Mouse (Mus musculus): ENCODE measurements around the gene Krt77. TPM values are rescaled to one million over a fixed set of nuclear protein-coding genes. Genes with fewer than 3 reads are reported as not detected.

Krt77 gene
- total and polyA plus RNA-seq, 2 experiments from 2014 or later: 1.2 to 1.5 TPM

DNA sequence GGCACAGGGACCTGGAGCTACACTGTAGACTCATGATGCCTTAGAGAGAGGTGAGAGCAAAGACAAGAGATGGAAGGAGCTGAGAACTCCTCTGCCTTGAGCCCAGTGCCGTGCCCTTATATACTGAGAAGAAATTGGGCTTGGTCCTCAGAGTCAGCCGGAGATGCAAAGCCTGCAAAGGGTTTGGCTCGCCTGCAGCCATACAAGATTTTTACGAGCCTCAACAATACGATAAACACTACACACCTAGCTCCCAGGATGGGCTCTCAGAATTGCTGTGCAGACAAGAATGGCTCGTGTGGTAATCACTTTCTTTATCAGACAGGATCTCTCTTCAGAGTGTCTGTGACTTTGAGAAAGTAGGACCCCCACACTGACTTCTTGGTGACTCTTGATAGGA, 18.8 kb downstream of the Krt77 start, which contains the start of gene Krt1:
Krt1 (minus strand) TSS at position 101 of the 400 bp plus-strand sequence.
- no peak for ATAC-seq (ENCODE audit: low FRiP score)
- DNase-seq (ENCODE audit: low spot score): no peak
- H3K4me2 ChIP-seq (ENCODE audit: low read depth, low read length, poor library complexity, severe bottlenecking): no peak within 1 kb of the TSS
- no peak within 1 kb of the TSS for H3K9ac ChIP-seq (replicated peaks; ENCODE audit: low read length, poor library complexity, severe bottlenecking)
- peaks cover 4% of the 10 kb centered on the region; the same call in 1 of the 2 replicates for H3K27me3 ChIP-seq (ENCODE audit: insufficient read depth, low read length)
- 86% methylated on average over 6 of the region's 6 CpGs for WGBS
- H3K27ac ChIP-seq (ENCODE audit: low read depth, low read length): no peak within 1 kb of the TSS
- peaks cover 4% of the 10 kb centered on the region; the same call in 1 of the 2 replicates for H3K4me1 ChIP-seq (ENCODE audit: insufficient read depth, low read length)
- H3K9me3 ChIP-seq (ENCODE audit: low read length): no peaks in the 10 kb centered on the region
- no peak for TF ChIP-seq CTCF (IDR thresholded peaks at IDR 0.05)
- H3K4me3 ChIP-seq (ENCODE audit: low read depth, low read length): no peak within 1 kb of the TSS
- no peaks in the 10 kb centered on the region for H3K36me3 ChIP-seq (ENCODE audit: insufficient read depth, low read length)

DNA sequence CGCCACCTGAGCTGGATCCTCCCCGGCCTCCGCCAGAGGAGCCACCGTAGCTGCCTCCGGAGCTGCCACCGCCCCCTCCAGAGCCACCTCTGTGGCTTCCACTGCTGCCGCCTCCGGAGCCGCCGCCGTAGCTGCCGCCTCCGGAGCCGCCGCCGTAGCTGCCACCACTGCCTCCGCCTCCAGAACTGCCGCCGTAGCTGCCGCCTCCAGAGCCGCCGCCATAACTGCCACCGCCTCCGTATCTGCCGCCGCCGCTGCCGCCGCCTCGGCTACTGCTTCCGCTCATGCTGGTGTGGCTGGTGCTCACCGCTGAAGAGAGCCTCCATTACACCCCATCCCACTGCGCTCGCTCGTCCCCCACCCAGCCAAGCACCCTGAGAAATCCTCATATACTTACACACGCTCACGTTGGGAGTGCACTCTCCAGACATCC, 23.5 kb downstream of the Krt77 start:
- H3K4me1 ChIP-seq (ENCODE audit: insufficient read depth, low read length): peaks cover 4% of the 10 kb centered on the region; the same call in 1 of the 2 replicates
- H3K4me2 ChIP-seq (ENCODE audit: low read depth, low read length, poor library complexity, severe bottlenecking): peak overlapping the region; percentile 74
- WGBS: 2% methylated on average over 34 of the region's 37 CpGs
- H3K27ac ChIP-seq (ENCODE audit: low read depth, low read length): peak overlapping the region; percentile 86
- peak overlapping the region; percentile 65 for H3K9ac ChIP-seq (replicated peaks; ENCODE audit: low read length, poor library complexity, severe bottlenecking)
- no peaks in the 10 kb centered on the region for H3K27me3 ChIP-seq (ENCODE audit: insufficient read depth, low read length)
- DNase-seq (ENCODE audit: low spot score) (peak; percentile 51), ATAC-seq (ENCODE audit: low FRiP score) (peak; percentile 78)
- 0 out of 2 replicates have a peak, but pooled peaks have one; percentile 0 for TF ChIP-seq CTCF (IDR thresholded peaks at IDR 0.05)
- H3K36me3 ChIP-seq (ENCODE audit: insufficient read depth, low read length): no peaks in the 10 kb centered on the region
- H3K9me3 ChIP-seq (ENCODE audit: low read length): no peaks in the 10 kb centered on the region
- H3K4me3 ChIP-seq (ENCODE audit: low read depth, low read length): peak overlapping the region; percentile 45

DNA sequence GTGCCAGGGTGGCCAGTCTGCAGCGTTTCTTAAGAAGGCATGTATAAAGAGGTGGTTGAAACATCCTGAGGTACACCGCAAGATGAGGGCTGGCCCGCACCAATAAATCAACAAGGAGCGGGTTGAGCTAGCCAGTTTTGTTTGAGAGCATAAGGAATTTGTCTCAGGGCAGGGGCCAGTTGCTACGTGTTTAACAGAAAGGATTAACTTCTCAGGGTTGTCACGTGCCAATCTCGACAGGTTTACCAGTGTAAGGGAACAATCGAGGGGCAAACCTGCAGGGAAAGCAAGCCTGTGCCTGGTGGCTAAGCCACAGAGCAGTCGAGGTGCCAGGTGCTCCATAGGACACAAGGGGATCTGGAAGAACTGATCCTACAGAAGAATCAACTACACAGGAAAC, 26.3 kb downstream of the Krt77 start:
- DNase-seq (ENCODE audit: low spot score): no peak
- ATAC-seq (ENCODE audit: low FRiP score): no peak
- H3K4me3 ChIP-seq (ENCODE audit: low read depth, low read length): no peak overlapping the region
- no peaks in the 10 kb centered on the region for H3K27me3 ChIP-seq (ENCODE audit: insufficient read depth, low read length)
- no peak overlapping the region for H3K27ac ChIP-seq (ENCODE audit: low read depth, low read length)
- no peak overlapping the region for H3K9ac ChIP-seq (replicated peaks; ENCODE audit: low read length, poor library complexity, severe bottlenecking)
- WGBS: 63% methylated on average over 9 of the region's 9 CpGs
- no peak for TF ChIP-seq CTCF (IDR thresholded peaks at IDR 0.05)
- no peaks in the 10 kb centered on the region for H3K36me3 ChIP-seq (ENCODE audit: insufficient read depth, low read length)
- no peaks in the 10 kb centered on the region for H3K9me3 ChIP-seq (ENCODE audit: low read length)
- no peak overlapping the region for H3K4me2 ChIP-seq (ENCODE audit: low read depth, low read length, poor library complexity, severe bottlenecking)
- peaks cover 4% of the 10 kb centered on the region; the same call in 1 of the 2 replicates for H3K4me1 ChIP-seq (ENCODE audit: insufficient read depth, low read length)

DNA sequence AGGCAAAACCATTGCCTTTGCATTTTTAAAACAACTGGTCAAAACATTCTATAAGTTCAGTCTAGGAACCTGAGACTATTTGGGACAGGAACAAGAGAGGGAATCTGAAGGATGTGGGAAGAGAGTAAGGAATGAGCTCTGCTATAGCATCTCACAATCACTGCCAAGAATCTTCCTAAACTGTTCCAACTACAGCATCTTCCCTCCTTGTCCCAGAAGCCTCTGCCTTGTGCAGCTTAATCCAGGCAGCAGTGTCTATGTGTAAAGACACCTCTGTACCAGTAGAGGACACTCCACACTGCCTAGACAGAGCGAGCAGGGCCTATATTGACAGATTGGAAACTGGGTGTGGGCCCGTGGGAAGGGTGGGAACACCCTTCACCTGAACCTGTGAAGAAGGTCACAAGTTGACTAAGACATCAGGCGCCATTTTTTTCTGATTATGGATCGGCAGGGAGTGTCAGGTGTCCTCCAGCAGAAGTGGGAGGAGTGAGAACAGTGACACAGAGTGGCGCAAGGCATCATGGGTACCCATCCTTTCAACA, 34.6 kb downstream of the Krt77 start:
- Histone ChIP-seq H3K9ac (replicated peaks; ENCODE audit: low read length, poor library complexity, severe bottlenecking) (no peak overlapping the region), H3K9me3 (ENCODE audit: low read length) (no peaks in the 10 kb centered on the region), H3K27me3 (ENCODE audit: insufficient read depth, low read length) (no peaks in the 10 kb centered on the region), H3K4me1 (ENCODE audit: insufficient read depth, low read length) (no peaks in the 10 kb centered on the region), H3K27ac (ENCODE audit: low read depth, low read length) (no peak overlapping the region), H3K4me2 (ENCODE audit: low read depth, low read length, poor library complexity, severe bottlenecking) (no peak overlapping the region), H3K4me3 (ENCODE audit: low read depth, low read length) (no peak overlapping the region), H3K36me3 (ENCODE audit: insufficient read depth, low read length) (no peaks in the 10 kb centered on the region)
- DNase-seq (ENCODE audit: low spot score) (no peak), ATAC-seq (ENCODE audit: low FRiP score) (no peak)
- WGBS: 64% methylated on average over 5 of the region's 5 CpGs
- TF ChIP-seq CTCF (IDR thresholded peaks at IDR 0.05): no peak; the same call in 1 of the 2 replicates

DNA sequence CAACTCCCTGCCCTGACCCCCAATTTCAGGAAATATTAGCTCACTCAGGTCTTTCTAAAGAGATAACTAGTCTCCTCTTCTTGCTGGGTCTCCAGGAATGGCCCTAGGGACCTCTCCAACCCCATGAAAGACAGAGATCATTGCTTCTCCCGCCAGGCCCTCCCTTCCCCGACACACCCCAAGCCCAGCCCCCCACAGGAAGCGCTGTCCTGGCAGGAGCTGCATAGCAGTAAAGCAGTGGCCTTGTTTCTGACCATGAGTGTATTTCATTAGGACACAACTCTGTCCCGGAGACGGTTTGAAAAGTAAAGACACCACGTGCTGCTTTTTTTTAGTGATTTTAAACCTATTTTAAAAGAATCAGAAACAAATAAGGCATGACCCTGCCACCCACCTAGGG, 36.4 kb downstream of the Krt77 start:
- no peak for TF ChIP-seq CTCF (IDR thresholded peaks at IDR 0.05)
- H3K36me3 ChIP-seq (ENCODE audit: insufficient read depth, low read length): no peaks in the 10 kb centered on the region
- no peak for ATAC-seq (ENCODE audit: low FRiP score)
- H3K27me3 ChIP-seq (ENCODE audit: insufficient read depth, low read length): no peaks in the 10 kb centered on the region
- no peak for DNase-seq (ENCODE audit: low spot score)
- H3K4me1 ChIP-seq (ENCODE audit: insufficient read depth, low read length): no peaks in the 10 kb centered on the region
- no peak overlapping the region for H3K4me3 ChIP-seq (ENCODE audit: low read depth, low read length)
- no peak overlapping the region for H3K27ac ChIP-seq (ENCODE audit: low read depth, low read length)
- no peak overlapping the region for H3K9ac ChIP-seq (replicated peaks; ENCODE audit: low read length, poor library complexity, severe bottlenecking)
- no peak overlapping the region for H3K4me2 ChIP-seq (ENCODE audit: low read depth, low read length, poor library complexity, severe bottlenecking)
- 55% methylated on average over 6 of the region's 6 CpGs for WGBS
- no peaks in the 10 kb centered on the region for H3K9me3 ChIP-seq (ENCODE audit: low read length)

DNA sequence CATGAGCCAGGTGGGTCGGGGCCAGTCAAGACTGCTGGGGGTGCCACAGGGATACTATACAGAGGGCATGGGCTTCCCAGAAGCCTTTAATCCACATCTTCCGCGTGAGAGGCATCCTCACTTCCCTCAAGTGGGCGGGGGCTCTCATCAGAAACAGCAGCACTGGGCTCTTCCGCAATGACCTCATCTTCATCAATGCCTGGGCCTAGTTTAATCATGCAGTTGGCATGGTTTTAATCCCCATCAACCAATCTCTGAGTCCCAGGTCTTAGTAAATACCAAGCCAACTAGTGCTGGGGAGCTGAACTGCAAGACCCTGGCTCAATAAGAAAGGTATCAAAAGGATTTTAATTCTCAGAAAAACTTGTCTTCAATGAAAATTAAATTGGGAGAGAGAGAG, 40.1 kb downstream of the Krt77 start:
- Histone ChIP-seq H3K4me3 (ENCODE audit: low read depth, low read length) (no peak overlapping the region), H3K9me3 (ENCODE audit: low read length) (no peaks in the 10 kb centered on the region), H3K36me3 (ENCODE audit: insufficient read depth, low read length) (no peaks in the 10 kb centered on the region), H3K4me2 (ENCODE audit: low read depth, low read length, poor library complexity, severe bottlenecking) (no peak overlapping the region), H3K27ac (ENCODE audit: low read depth, low read length) (no peak overlapping the region), H3K27me3 (ENCODE audit: insufficient read depth, low read length) (no peaks in the 10 kb centered on the region), H3K9ac (replicated peaks; ENCODE audit: low read length, poor library complexity, severe bottlenecking) (no peak overlapping the region), H3K4me1 (ENCODE audit: insufficient read depth, low read length) (no peaks in the 10 kb centered on the region)
- WGBS: 58% methylated on average over 5 of the region's 5 CpGs
- ATAC-seq (ENCODE audit: low FRiP score) (no peak), DNase-seq (ENCODE audit: low spot score) (no peak)
- TF ChIP-seq CTCF (IDR thresholded peaks at IDR 0.05): no peak
